Mouse (Mus musculus) neural tube, embryonic 15.5 days (tissue): ENCODE data around the gene Map3k6. TPM values are rescaled to one million over a fixed set of nuclear protein-coding genes. Genes with fewer than 3 reads are reported as not detected.

Experiments
- ATAC-seq: fragments of 200-750 bp; cut with Nextera tagmentation; 2 replicates; pipeline ENCODE4 v1.8.0; 2017; ENCODE audit warnings: mild to moderate bottlenecking, moderate TSS enrichment, moderate library complexity; ENCODE audit not compliant: low FRiP score
- H3K27ac ChIP-seq: fragments of 300-500 bp; sonication (generic); replicated peaks from 2 replicates; pipeline ENCODE4 v1.5.1; 2015; ENCODE audit warnings: mild to moderate bottlenecking, inconsistent platforms
- H3K27me3 ChIP-seq: fragments of 300-500 bp; sonication (generic); replicated peaks from 2 replicates; pipeline ENCODE4 v1.6.1; 2015; ENCODE audit warnings: inconsistent platforms
- H3K36me3 ChIP-seq: fragments of 300-500 bp; sonication (generic); 2 replicates; pipeline ENCODE4 v1.6.1; 2015; ENCODE audit warnings: inconsistent platforms
- H3K4me1 ChIP-seq: fragments of 300-500 bp; sonication (generic); 2 replicates; pipeline ENCODE4 v1.6.1; 2015; ENCODE audit warnings: inconsistent platforms
- H3K4me2 ChIP-seq: fragments of 300-500 bp; sonication (generic); 2 replicates; pipeline ENCODE4 v1.6.1; 2015; ENCODE audit warnings: inconsistent platforms, mild to moderate bottlenecking, moderate library complexity
- H3K4me3 ChIP-seq: fragments of 300-500 bp; sonication (generic); replicated peaks from 2 replicates; pipeline ENCODE4 v1.5.1; 2015; ENCODE audit warnings: mild to moderate bottlenecking, inconsistent platforms
- H3K9ac ChIP-seq: fragments of 300-500 bp; sonication (generic); replicated peaks from 2 replicates; pipeline ENCODE4 v1.6.1; 2015; ENCODE audit warnings: mild to moderate bottlenecking, inconsistent platforms
- H3K9me3 ChIP-seq: fragments of 300-500 bp; sonication (generic); replicated peaks from 2 replicates; pipeline ENCODE4 v1.6.1; 2016; ENCODE audit warnings: inconsistent platforms
- WGBS: fragments of 180-500 bp; shearing (Covaris S2); methylation state at CpG from one replicate; pipeline ENCODE4 v1.1.7; 2015; ENCODE audit warnings: mixed read lengths; 5-methylcytosine and 5-hydroxymethylcytosine counted together
- polyA plus RNA-seq: library from polyadenylated mRNA; unstranded; fragments of >200 nt; fragmentation: Nextera tagmentation; extraction: Ambion mirVana; gene quantifications from 2 replicates; pipeline ENCODE4 v1.2.1, GENCODE M21; 2015

Map3k6 gene
- polyA plus RNA-seq, 1 experiment from 2014 or later: 3.0 TPM

GRCm38 (mm10) chr4:133285950-133286349 is 45.3 kb downstream of the Map3k6 start:
- Histone ChIP-seq H3K36me3 (no peaks in the 10 kb centered on the region), H3K4me3 (no peak overlapping the region), H3K4me1 (peaks cover 13% of the 10 kb centered on the region), H3K4me2 (no peak overlapping the region), H3K27me3 (no peaks in the 10 kb centered on the region), H3K27ac (no peak overlapping the region), H3K9me3 (no peaks in the 10 kb centered on the region), H3K9ac (no peak overlapping the region)
- 87% methylated on average over 5 of the region's 5 CpGs for WGBS
- no peak for ATAC-seq

- Histone ChIP-seq H3K4me2 (no peak overlapping the region), H3K27me3 (no peaks in the 10 kb centered on the region), H3K9ac (no peak overlapping the region), H3K4me3 (no peak overlapping the region), H3K4me1 (peaks cover 12% of the 10 kb centered on the region), H3K9me3 (no peaks in the 10 kb centered on the region), H3K36me3 (no peaks in the 10 kb centered on the region), H3K27ac (no peak overlapping the region)
- WGBS: 88% methylated on average over 4 of the region's 4 CpGs
- no peak for ATAC-seq
Measured at GRCm38 (mm10) chr4:133286476-133287077, 46.0 kb downstream of the Map3k6 start.

DNA sequence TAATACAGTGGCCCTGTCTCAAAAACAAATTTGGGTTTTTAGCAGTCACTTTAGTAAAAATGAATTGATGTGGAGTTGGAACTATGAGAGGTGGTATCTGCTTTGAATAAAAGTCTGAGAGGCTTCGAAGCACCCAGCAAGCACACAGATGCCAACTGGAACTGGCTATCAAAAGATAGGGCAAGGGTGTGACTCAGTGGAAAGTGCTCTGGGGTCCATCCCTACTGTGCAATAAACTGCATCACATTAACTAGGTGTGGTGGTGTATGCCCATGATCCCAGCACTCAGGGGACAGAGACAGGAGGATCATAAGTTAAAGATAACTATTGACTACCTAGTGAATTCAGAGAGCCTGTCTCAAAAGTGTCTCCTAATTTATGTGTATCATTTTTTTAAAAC is 50.6 kb downstream of the Map3k6 start:
- Histone ChIP-seq H3K36me3 (peaks cover 19% of the 10 kb centered on the region), H3K27ac (no peak overlapping the region), H3K4me1 (peaks cover 15% of the 10 kb centered on the region), H3K27me3 (no peaks in the 10 kb centered on the region; the same call in 1 of the 2 replicates), H3K4me3 (no peak overlapping the region), H3K4me2 (no peak overlapping the region), H3K9ac (no peak overlapping the region), H3K9me3 (no peaks in the 10 kb centered on the region)
- WGBS: 100% methylated on average over 1 of the region's 1 CpGs
- no peak for ATAC-seq

GRCm38 (mm10) chr4:133292405-133292804 is 51.8 kb downstream of the Map3k6 start:
- Histone ChIP-seq H3K9ac (0 out of 2 replicates have a peak overlapping the region, but pooled peaks have one; percentile 7), H3K36me3 (peaks cover 19% of the 10 kb centered on the region), H3K4me3 (no peak overlapping the region), H3K4me1 (peaks cover 17% of the 10 kb centered on the region), H3K4me2 (no peak overlapping the region), H3K9me3 (no peaks in the 10 kb centered on the region), H3K27me3 (no peaks in the 10 kb centered on the region; the same call in 1 of the 2 replicates), H3K27ac (no peak overlapping the region)
- no peak for ATAC-seq
- 45% methylated on average over 4 of the region's 4 CpGs for WGBS

- Histone ChIP-seq H3K4me2 (no peak overlapping the region), H3K4me1 (peaks cover 24% of the 10 kb centered on the region), H3K27me3 (no peaks in the 10 kb centered on the region; the same call in 1 of the 2 replicates), H3K9me3 (no peaks in the 10 kb centered on the region), H3K4me3 (no peak overlapping the region), H3K36me3 (peaks cover 19% of the 10 kb centered on the region), H3K27ac (no peak overlapping the region), H3K9ac (peak overlapping the region; percentile 20; the same call in 1 of the 2 replicates)
- WGBS: 17% methylated on average over 24 of the region's 24 CpGs
- ATAC-seq: peak; percentile 42; the same call in 1 of the 2 replicates
Measured at GRCm38 (mm10) chr4:133292901-133293843, 52.6 kb downstream of the Map3k6 start.

- H3K4me1 ChIP-seq: peaks cover 33% of the 10 kb centered on the region
- no peak overlapping the region for H3K4me2 ChIP-seq
- no peak overlapping the region for H3K27ac ChIP-seq
- no peak overlapping the region for H3K4me3 ChIP-seq
- 30% methylated on average over 11 of the region's 11 CpGs for WGBS
- H3K27me3 ChIP-seq: no peaks in the 10 kb centered on the region; the same call in 1 of the 2 replicates
- no peaks in the 10 kb centered on the region for H3K9me3 ChIP-seq
- H3K9ac ChIP-seq: no peak overlapping the region
- H3K36me3 ChIP-seq: peaks cover 19% of the 10 kb centered on the region
- ATAC-seq: no peak
Measured at GRCm38 (mm10) chr4:133294084-133294483, 53.5 kb downstream of the Map3k6 start.

DNA sequence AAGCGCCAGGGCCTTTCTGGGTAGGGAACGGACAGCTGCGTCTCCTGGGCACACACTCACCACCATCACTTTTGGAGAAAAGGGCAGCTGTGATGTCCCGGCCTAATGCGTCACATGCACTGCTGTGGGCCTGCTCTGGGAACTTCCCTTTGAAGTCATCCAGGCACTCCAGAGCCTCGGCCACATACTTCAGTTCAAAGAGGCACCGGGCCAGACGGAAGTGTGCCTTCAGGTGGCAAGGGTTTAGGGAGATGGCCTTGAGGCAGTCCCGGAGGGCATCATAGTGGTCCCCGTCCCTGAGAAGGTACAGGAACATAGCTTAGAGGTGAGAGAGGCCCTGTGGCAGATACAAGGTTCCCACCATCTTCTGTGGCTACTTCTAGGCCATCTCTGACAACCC is 56.7 kb downstream of the Map3k6 start:
- Histone ChIP-seq H3K4me3 (no peak overlapping the region), H3K27me3 (no peaks in the 10 kb centered on the region; the same call in 1 of the 2 replicates), H3K9ac (0 out of 2 replicates have a peak overlapping the region, but pooled peaks have one; percentile 29), H3K27ac (no peak overlapping the region), H3K4me1 (peaks cover 41% of the 10 kb centered on the region), H3K9me3 (no peaks in the 10 kb centered on the region), H3K36me3 (peaks cover 29% of the 10 kb centered on the region), H3K4me2 (no peak overlapping the region)
- WGBS: 70% methylated on average over 10 of the region's 10 CpGs
- no peak for ATAC-seq

GRCm38 (mm10) chr4:133297801-133298238 is 57.2 kb downstream of the Map3k6 start:
- peaks cover 36% of the 10 kb centered on the region for H3K4me1 ChIP-seq
- peaks cover 29% of the 10 kb centered on the region for H3K36me3 ChIP-seq
- no peak overlapping the region for H3K4me2 ChIP-seq
- H3K9ac ChIP-seq: 0 out of 2 replicates have a peak overlapping the region, but pooled peaks have one; percentile 34
- peak; percentile 74 for ATAC-seq
- H3K4me3 ChIP-seq: no peak overlapping the region
- H3K27ac ChIP-seq: peak overlapping the region; percentile 77
- WGBS: 2% methylated on average over 5 of the region's 5 CpGs
- H3K27me3 ChIP-seq: no peaks in the 10 kb centered on the region; the same call in 1 of the 2 replicates
- H3K9me3 ChIP-seq: no peaks in the 10 kb centered on the region

GRCm38 (mm10) chr4:133298516-133299365 is 58.1 kb downstream of the Map3k6 start:
- Histone ChIP-seq H3K36me3 (peaks cover 37% of the 10 kb centered on the region), H3K27ac (peak overlapping the region; percentile 77), H3K9me3 (no peaks in the 10 kb centered on the region), H3K27me3 (no peaks in the 10 kb centered on the region; the same call in 1 of the 2 replicates), H3K4me1 (peaks cover 27% of the 10 kb centered on the region), H3K9ac (peak overlapping the region; percentile 32; the same call in 1 of the 2 replicates), H3K4me2 (no peak overlapping the region), H3K4me3 (no peak overlapping the region)
- 33% methylated on average over 12 of the region's 12 CpGs for WGBS
- ATAC-seq: peak; percentile 32; the same call in 1 of the 2 replicates

GRCm38 (mm10) chr4:133299701-133300100 is 59.1 kb downstream of the Map3k6 start:
- peaks cover 26% of the 10 kb centered on the region for H3K4me1 ChIP-seq
- no peaks in the 10 kb centered on the region for H3K9me3 ChIP-seq
- 51% methylated on average over 5 of the region's 5 CpGs for WGBS
- peak overlapping the region; percentile 77 for H3K27ac ChIP-seq
- no peak overlapping the region for H3K4me3 ChIP-seq
- H3K4me2 ChIP-seq: no peak overlapping the region
- no peak overlapping the region for H3K9ac ChIP-seq
- H3K27me3 ChIP-seq: no peaks in the 10 kb centered on the region; the same call in 1 of the 2 replicates
- H3K36me3 ChIP-seq: peaks cover 37% of the 10 kb centered on the region
- ATAC-seq: no peak

DNA sequence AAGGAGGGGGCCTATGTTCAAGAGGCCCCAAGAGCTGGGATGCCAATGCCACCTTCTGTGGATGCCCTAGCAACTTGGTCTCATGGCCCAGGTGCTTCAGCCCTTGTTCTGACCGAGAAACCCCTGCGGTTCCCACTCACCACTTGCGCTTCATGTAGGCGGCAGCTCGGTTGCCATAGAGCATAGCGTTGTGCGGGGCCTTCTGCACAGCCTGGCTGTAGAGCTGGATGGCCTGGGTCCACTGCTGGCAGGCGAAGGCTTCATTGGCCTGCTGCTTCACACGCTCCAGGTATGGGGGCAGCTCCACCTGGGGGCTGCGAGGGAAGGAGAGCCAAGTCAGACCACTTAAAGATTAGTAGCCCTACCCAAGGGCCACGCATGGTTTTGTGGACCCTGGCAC is 59.8 kb downstream of the Map3k6 start:
- WGBS: 87% methylated on average over 11 of the region's 11 CpGs
- H3K4me1 ChIP-seq: peaks cover 26% of the 10 kb centered on the region
- H3K4me3 ChIP-seq: no peak overlapping the region
- no peaks in the 10 kb centered on the region for H3K9me3 ChIP-seq
- no peak overlapping the region for H3K4me2 ChIP-seq
- no peak for ATAC-seq
- no peak overlapping the region for H3K9ac ChIP-seq
- no peaks in the 10 kb centered on the region for H3K27me3 ChIP-seq
- peaks cover 34% of the 10 kb centered on the region for H3K36me3 ChIP-seq
- H3K27ac ChIP-seq: no peak overlapping the region
